Mouse (Mus musculus) kidney, postnatal 14 days (tissue): ENCODE results near the gene Ccdc59.

Experiments
- DNase-seq: peaks from one replicate; pipeline ENCODE4 v3.0.0; 2022; ENCODE audit warnings: mixed read lengths

The Ccdc59 gene

DNA sequence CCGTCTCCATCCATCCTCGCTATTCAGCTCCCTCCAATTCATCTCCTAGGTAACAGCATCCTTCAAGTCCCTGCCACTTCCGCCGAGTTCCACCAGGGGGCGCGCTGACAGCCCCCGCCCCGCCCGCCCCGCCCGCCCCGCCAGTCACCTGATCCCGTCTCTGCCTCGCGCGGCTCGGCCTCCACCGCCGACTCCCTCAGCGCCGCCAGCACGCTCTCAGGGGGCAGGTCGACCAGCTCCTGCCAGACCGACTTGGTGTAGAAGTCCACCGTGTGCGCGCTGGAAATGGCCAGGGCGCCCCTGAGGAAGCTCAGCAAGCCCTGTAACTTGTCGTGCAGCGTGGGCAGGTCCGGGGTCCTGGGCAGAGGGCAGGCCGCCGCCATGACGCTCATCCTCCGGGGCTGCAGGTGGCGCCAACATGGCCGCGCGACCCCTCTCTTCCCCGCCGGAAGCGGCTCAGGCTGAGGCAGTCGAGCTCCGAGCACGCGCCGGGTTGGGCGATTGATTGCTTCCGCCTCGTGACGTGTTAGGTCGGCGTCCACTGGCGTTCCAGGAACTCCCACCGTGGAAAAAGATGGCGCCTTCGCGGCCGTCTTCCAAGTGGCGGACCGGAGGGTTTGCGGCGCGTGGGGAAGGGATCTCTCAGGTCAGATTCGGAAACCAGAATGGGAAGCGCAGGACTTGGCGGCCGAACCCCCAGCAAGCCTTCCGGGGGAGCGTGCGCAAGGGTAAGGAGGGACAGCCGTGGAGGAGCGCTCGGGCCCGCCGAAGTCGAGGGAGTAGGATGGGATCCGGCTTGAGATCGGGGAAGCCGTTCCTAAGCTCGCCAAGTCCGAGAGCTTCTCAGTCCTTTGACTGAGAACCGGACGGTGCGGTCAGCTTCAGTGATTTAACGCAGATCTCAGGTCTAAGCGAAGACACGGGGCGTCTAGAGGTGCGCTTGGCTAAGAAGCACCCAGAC, at the start of gene Ccdc59, which contains the start of gene Mettl25:
Gene Ccdc59 (plus strand): TSS at position 140 of the 961 bp plus-strand sequence.
Gene Mettl25 (minus strand): TSS at position 453 of the 961 bp plus-strand sequence.
- DNase-seq: peak; percentile 97

GRCm38 (mm10) chr10:105793776-105794552, 46.9 kb upstream of the Ccdc59 start:
- DNase-seq: no peak

DNA sequence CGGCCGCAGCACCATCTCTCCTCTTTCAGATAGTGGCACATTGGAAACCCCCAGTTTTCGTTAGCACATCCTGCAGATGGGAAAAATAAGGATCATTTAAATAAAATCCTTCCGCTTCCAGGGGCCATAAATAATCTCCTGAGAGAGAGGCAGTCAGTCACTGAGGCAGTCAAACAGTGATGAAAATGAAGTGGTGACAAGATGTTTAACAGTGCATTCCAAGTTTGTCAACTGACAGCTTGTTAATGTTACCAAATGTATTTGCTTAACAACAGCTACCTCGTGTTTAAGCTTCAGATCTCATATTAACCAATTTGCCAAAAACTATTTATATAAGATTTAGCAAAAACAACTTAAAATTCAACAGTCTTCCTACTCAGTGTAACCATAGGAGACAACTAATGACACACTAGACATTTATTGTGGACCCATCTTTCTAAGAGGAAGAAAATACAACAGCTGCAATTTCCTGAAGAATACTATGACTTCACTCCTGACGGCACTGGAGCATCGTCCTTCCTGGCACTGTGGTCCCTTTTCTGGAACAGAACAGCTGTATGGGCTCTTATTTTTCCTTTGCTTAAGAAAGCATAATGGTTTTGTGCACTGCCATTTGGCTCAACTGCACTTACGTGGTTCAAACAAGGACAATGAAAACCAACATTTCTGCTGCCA, 43.5 kb upstream of the Ccdc59 start:
- DNase-seq: no peak

DNA sequence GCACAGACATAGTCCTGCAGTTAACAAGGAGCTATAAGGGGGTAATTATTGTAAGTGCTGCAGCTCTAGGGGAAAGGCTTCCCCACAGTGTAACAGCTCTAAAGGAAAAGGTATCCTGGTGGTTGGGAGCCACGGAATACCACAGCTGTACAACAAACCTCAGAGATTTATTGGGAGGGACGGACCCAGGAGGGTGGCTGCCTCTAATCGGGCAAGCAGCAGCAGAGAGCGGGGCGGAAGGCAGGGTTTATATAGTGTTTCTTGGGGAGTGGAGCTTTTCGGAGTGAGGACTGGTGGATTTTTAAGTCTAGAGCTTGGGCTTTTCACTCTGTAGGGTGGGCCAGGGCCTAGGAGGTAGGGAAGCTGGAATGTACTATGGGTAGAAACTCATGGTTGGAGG, 39.7 kb upstream of the Ccdc59 start:
- DNase-seq: no peak

DNA sequence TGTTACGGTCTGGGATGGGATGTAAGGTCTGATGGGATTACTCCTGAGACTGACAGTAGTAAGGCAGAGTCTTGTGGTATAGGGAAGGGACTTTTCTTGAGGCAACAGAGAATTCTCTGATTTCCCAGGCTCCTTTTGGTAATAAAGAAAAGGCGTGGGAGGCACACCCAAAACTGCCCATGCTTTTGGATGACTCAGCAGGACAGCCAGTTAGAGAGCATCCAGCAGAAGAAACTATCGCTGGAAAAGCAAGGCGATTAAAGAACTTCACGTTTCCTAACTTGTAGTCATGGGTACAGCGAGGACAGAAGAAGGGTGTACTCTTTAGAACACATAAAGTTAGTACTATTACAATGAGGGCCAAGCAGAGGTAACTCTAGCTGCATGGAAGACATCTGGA, 38.7 kb upstream of the Ccdc59 start:
- DNase-seq: no peak

DNA sequence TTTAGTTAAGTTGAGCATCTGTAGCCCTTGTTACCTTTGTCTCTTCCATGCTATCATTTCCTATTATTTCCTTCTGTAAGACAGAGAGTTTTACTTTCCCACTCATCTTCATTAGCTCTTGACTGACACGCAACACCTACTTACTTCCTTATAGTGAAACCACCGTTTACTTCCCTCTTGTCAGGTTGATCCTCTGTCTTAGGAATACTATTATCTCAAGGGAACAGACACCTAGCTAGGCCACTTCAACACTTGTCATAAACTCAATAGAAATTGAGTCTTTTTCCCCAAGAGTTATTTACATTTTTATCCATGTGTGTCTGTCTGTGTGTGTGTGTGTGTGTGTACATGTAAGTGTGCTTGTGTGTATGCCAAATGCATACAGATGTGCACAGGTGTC, 37.4 kb upstream of the Ccdc59 start:
- DNase-seq: no peak

- DNase-seq: no peak
Observed at GRCm38 (mm10) chr10:105806259-105807010, 34.4 kb upstream of the Ccdc59 start.

GRCm38 (mm10) chr10:105834627-105835228, 6.1 kb upstream of the Ccdc59 start:
- no peak for DNase-seq

DNA sequence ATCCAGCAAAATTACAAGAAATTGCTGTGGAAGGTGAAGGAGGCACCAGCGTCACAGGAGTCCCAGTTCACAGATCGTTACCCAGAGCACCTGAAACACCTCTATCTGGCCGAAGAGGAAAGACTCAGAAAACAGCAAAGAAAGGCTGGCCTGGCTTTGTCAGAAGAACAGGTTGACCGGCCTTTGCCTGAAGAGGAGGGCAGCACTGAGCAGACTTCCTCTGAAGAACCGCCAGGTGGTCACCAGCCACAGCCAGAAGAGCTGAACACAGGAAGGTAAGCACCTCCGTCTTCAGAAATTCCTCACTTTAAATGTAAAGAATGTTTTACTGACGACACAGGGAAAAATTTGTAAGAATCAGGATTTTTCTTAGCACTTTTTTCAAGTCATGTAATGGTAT, 1.7 kb downstream of the Ccdc59 start:
- no peak for DNase-seq

- DNase-seq: no peak
Observed at GRCm38 (mm10) chr10:105850286-105850685, 9.4 kb downstream of the Ccdc59 start.

- DNase-seq: no peak
Observed at GRCm38 (mm10) chr10:105851136-105851535, 10.3 kb downstream of the Ccdc59 start.

DNA sequence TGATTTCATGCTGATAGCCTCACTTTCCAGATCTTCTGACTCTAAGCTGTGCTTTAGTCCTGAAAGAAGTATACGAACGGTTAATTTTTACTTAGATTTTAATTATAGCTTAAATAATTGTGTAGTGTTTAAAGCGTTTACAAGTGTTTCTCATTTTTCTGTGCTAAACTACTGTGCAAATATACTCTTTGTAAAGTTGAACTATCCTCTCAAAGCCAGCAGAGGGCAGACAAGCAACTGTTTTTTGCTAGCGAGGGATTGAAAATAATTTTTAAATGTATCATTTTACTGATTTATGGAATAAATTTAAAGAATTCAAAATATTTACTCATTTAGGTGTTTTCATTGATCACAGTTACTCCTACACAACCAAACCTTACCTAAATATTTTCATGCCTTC, 26.4 kb downstream of the Ccdc59 start:
- no peak for DNase-seq
